Mouse (Mus musculus): ENCODE measurements around the gene Stard10. TPM values are rescaled to one million over a fixed set of nuclear protein-coding genes. Genes with fewer than 3 reads are reported as not detected.
A peak's percentile ranks its signal among the peaks of the same experiment; 100 is the strongest.

Gene Stard10
- polyA plus RNA-seq, 1 experiment from 2014 or later: 122 TPM

- 0 out of 2 replicates have a peak, but pooled peaks have one; percentile 4 for ATAC-seq (ENCODE audit: insufficient read depth)
- Histone ChIP-seq H3K4me3 (replicated peaks) (peak overlapping the region; percentile 63), H3K27me3 (no peaks in the 10 kb centered on the region), H3K36me3 (replicated peaks) (peaks cover 29% of the 10 kb centered on the region), H3K27ac (replicated peaks) (peak overlapping the region; percentile 59), H3K9ac (peak overlapping the region; percentile 59), H3K4me1 (replicated peaks) (peaks cover 74% of the 10 kb centered on the region), H3K9me3 (replicated peaks) (no peaks in the 10 kb centered on the region), H3K4me2 (peak overlapping the region; percentile 90)
- WGBS (ENCODE audit: insufficient replicate concordance): 2% methylated on average over 13 of the region's 13 CpGs
Observed at GRCm38 (mm10) chr7:101348312-101348711, 31.4 kb downstream of the Stard10 start.

DNA sequence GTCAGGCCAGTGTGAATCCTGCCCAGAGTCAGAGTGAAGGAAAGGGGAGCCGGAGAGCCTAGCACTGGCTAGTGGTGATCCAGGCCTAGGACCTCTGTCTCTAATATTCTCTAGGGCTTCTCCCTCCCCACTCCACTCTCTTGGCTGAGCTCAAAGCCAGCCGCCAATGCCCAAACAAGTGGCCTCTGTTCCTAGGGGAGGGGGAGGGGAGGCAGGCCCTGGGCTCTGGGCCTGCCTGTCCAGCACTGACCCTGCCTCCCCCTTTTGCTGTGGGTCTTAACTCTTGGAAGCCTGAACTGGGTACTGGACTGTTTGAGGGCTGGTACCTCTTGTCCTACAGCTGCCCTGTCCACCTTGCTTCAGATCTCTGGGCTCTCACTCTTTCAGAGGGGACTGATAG is 33.0 kb downstream of the Stard10 start:
- WGBS (ENCODE audit: insufficient replicate concordance): 70% methylated on average over 2 of the region's 2 CpGs
- Histone ChIP-seq H3K9me3 (replicated peaks) (no peaks in the 10 kb centered on the region), H3K4me2 (peak overlapping the region; percentile 90), H3K9ac (no peak overlapping the region), H3K27ac (replicated peaks) (no peak overlapping the region), H3K4me3 (replicated peaks) (no peak overlapping the region; the same call in 1 of the 2 replicates), H3K4me1 (replicated peaks) (peaks cover 78% of the 10 kb centered on the region), H3K27me3 (no peaks in the 10 kb centered on the region), H3K36me3 (replicated peaks) (peaks cover 14% of the 10 kb centered on the region)
- no peak for ATAC-seq (ENCODE audit: insufficient read depth)

DNA sequence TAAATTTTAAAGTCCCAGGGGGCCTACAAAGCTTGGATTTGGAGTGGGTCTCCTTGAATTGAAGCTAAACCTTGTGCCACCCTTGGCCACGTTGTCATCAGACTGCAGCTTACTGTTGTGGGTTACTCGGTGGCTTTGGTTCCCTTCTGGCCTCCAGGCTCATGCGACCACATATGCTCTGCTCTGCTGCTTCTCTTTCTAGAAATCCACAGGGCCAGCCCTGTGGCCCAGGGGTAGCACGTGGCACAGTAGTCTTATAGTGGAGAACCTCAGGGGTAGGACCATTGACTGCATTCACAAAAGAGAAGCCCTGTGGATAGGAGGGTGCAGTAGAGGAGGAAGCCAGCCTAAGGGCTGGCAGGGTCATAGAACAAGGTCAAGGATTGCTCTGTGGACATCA is 35.5 kb downstream of the Stard10 start:
- Histone ChIP-seq H3K4me2 (no peak overlapping the region), H3K4me3 (replicated peaks) (no peak overlapping the region), H3K9ac (no peak overlapping the region), H3K4me1 (replicated peaks) (peaks cover 75% of the 10 kb centered on the region), H3K9me3 (replicated peaks) (no peaks in the 10 kb centered on the region), H3K36me3 (replicated peaks) (no peaks in the 10 kb centered on the region), H3K27me3 (no peaks in the 10 kb centered on the region), H3K27ac (replicated peaks) (no peak overlapping the region; the same call in 1 of the 2 replicates)
- no peak for ATAC-seq (ENCODE audit: insufficient read depth)
- 33% methylated on average over 4 of the region's 4 CpGs for WGBS (ENCODE audit: insufficient replicate concordance)

DNA sequence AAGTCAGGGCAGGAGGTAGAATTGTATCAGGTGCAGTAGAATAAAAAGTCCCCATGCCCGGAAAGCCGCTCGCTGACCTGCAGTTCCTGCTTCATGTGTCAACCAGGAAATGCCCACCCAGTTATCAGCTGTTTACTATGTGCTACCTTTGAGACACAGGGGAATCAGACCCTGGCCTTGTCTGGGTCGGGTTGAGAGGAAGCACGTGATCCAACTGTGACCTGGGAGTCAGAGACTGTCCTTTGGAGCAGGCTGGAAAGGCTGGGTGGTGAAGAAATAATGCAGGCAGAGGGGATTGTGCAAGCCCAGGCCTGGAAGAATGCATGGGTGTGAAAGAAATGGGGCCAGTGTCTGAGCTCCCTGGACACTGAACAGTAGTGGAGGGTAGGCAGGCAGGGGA is 37.5 kb downstream of the Stard10 start:
- ATAC-seq (ENCODE audit: insufficient read depth): peak; percentile 76
- 39% methylated on average over 5 of the region's 5 CpGs for WGBS (ENCODE audit: insufficient replicate concordance)
- Histone ChIP-seq H3K27me3 (no peaks in the 10 kb centered on the region), H3K36me3 (replicated peaks) (no peaks in the 10 kb centered on the region), H3K4me2 (peak overlapping the region; percentile 23), H3K4me1 (replicated peaks) (peaks cover 61% of the 10 kb centered on the region), H3K4me3 (replicated peaks) (no peak overlapping the region), H3K9me3 (replicated peaks) (no peaks in the 10 kb centered on the region), H3K27ac (replicated peaks) (peak overlapping the region; percentile 82), H3K9ac (no peak overlapping the region)

GRCm38 (mm10) chr7:101355551-101356100 is 38.7 kb downstream of the Stard10 start:
- H3K4me1 ChIP-seq (replicated peaks): peaks cover 62% of the 10 kb centered on the region
- H3K36me3 ChIP-seq (replicated peaks): no peaks in the 10 kb centered on the region
- ATAC-seq (ENCODE audit: insufficient read depth): no peak
- no peak overlapping the region for H3K4me3 ChIP-seq (replicated peaks)
- H3K4me2 ChIP-seq: no peak overlapping the region
- H3K27ac ChIP-seq (replicated peaks): no peak overlapping the region
- H3K9ac ChIP-seq: no peak overlapping the region
- H3K9me3 ChIP-seq (replicated peaks): no peaks in the 10 kb centered on the region
- WGBS (ENCODE audit: insufficient replicate concordance): 70% methylated on average over 6 of the region's 6 CpGs
- H3K27me3 ChIP-seq: no peaks in the 10 kb centered on the region

- H3K27me3 ChIP-seq: no peaks in the 10 kb centered on the region
- no peak for ATAC-seq (ENCODE audit: insufficient read depth)
- no peak overlapping the region for H3K4me3 ChIP-seq (replicated peaks)
- 25% methylated on average over 3 of the region's 3 CpGs for WGBS (ENCODE audit: insufficient replicate concordance)
- no peaks in the 10 kb centered on the region for H3K36me3 ChIP-seq (replicated peaks)
- no peak overlapping the region for H3K9ac ChIP-seq
- no peak overlapping the region for H3K4me2 ChIP-seq
- H3K9me3 ChIP-seq (replicated peaks): no peaks in the 10 kb centered on the region
- peaks cover 66% of the 10 kb centered on the region for H3K4me1 ChIP-seq (replicated peaks)
- peak overlapping the region; percentile 29; the same call in 1 of the 2 replicates for H3K27ac ChIP-seq (replicated peaks)
Observed at GRCm38 (mm10) chr7:101356868-101357267, 40.0 kb downstream of the Stard10 start.

DNA sequence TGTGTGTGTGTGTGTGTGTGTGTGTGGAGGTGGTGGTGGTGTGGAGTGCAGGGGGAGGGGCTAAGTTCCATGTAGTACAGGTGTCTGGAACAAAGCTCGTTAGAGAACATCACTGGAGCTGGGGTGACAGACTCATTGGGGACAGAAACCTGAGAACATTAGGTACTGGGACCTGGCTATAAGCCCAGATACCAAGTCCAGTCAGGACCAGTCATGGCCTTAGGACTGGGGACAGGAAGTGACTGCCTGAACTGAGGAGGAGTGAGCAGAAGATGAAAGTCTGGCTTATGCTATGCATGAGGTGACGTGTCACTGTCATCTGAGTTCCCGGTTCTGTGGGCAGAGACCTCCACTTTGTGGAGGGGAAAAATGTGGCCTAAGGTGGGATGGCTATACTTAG is 43.5 kb downstream of the Stard10 start:
- no peak overlapping the region for H3K4me2 ChIP-seq
- H3K9me3 ChIP-seq (replicated peaks): no peaks in the 10 kb centered on the region
- no peak overlapping the region for H3K9ac ChIP-seq
- no peaks in the 10 kb centered on the region for H3K27me3 ChIP-seq
- H3K4me1 ChIP-seq (replicated peaks): peaks cover 55% of the 10 kb centered on the region
- H3K36me3 ChIP-seq (replicated peaks): no peaks in the 10 kb centered on the region
- H3K4me3 ChIP-seq (replicated peaks): no peak overlapping the region
- 37% methylated on average over 3 of the region's 3 CpGs for WGBS (ENCODE audit: insufficient replicate concordance)
- H3K27ac ChIP-seq (replicated peaks): no peak overlapping the region
- no peak for ATAC-seq (ENCODE audit: insufficient read depth)

- H3K4me2 ChIP-seq: peak overlapping the region; percentile 33
- peak overlapping the region; percentile 48 for H3K27ac ChIP-seq (replicated peaks)
Observed at GRCm38 (mm10) chr7:101361021-101361420, 44.1 kb downstream of the Stard10 start.

GRCm38 (mm10) chr7:101361767-101362166 is 44.9 kb downstream of the Stard10 start:
- H3K4me2 ChIP-seq: peak overlapping the region; percentile 33
- H3K4me1 ChIP-seq (replicated peaks): peaks cover 46% of the 10 kb centered on the region
- H3K36me3 ChIP-seq (replicated peaks): no peaks in the 10 kb centered on the region
- H3K9ac ChIP-seq: no peak overlapping the region
- peak overlapping the region; percentile 48 for H3K27ac ChIP-seq (replicated peaks)
- H3K4me3 ChIP-seq (replicated peaks): peak overlapping the region; percentile 18; the same call in 1 of the 2 replicates
- H3K27me3 ChIP-seq: no peaks in the 10 kb centered on the region
- no peaks in the 10 kb centered on the region for H3K9me3 ChIP-seq (replicated peaks)
- no peak for ATAC-seq (ENCODE audit: insufficient read depth)
- 45% methylated on average over 4 of the region's 4 CpGs for WGBS (ENCODE audit: insufficient replicate concordance)

More at GRCm38 (mm10) chr7:101361021-101361420, 44.1 kb downstream of the Stard10 start:
- WGBS (ENCODE audit: insufficient replicate concordance): 40% methylated on average over 4 of the region's 4 CpGs
- Histone ChIP-seq H3K4me1 (replicated peaks) (peaks cover 54% of the 10 kb centered on the region), H3K9ac (no peak overlapping the region), H3K9me3 (replicated peaks) (no peaks in the 10 kb centered on the region), H3K27me3 (no peaks in the 10 kb centered on the region), H3K4me3 (replicated peaks) (no peak overlapping the region), H3K36me3 (replicated peaks) (no peaks in the 10 kb centered on the region)
- ATAC-seq (ENCODE audit: insufficient read depth): no peak

DNA sequence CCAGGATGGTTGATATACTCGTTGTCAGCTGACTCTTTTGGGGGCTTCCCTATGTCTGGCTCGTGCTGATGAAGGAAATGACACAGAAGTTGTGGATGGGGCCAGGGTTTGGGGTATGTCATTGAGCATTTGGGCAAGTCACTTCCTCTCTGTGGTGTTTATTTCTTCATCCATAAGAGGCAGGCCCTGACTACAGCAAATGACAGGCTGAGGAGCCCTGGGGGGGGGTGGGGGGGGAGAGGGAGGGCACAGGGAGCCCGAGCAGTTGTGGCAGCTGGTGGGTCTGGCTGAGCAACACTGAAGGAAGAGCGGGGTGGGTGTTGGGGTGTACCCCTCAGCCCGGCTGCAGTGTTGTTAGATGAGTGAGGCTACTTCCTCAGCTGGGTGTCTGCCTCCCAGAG is 45.9 kb downstream of the Stard10 start:
- Histone ChIP-seq H3K4me3 (replicated peaks) (0 out of 2 replicates have a peak overlapping the region, but pooled peaks have one; percentile 18), H3K36me3 (replicated peaks) (no peaks in the 10 kb centered on the region), H3K4me1 (replicated peaks) (peaks cover 37% of the 10 kb centered on the region), H3K9me3 (replicated peaks) (no peaks in the 10 kb centered on the region), H3K27me3 (no peaks in the 10 kb centered on the region), H3K4me2 (peak overlapping the region; percentile 33; the same call in 1 of the 2 replicates), H3K9ac (no peak overlapping the region), H3K27ac (replicated peaks) (peak overlapping the region; percentile 55)
- peak; percentile 47 for ATAC-seq (ENCODE audit: insufficient read depth)
- 18% methylated on average over 5 of the region's 5 CpGs for WGBS (ENCODE audit: insufficient replicate concordance)

GRCm38 (mm10) chr7:101363914-101364313 is 47.0 kb downstream of the Stard10 start:
- peak overlapping the region; percentile 32; the same call in 1 of the 2 replicates for H3K4me2 ChIP-seq
- H3K9me3 ChIP-seq (replicated peaks): no peaks in the 10 kb centered on the region
- H3K27ac ChIP-seq (replicated peaks): no peak overlapping the region
- 53% methylated on average over 5 of the region's 5 CpGs for WGBS (ENCODE audit: insufficient replicate concordance)
- no peaks in the 10 kb centered on the region for H3K27me3 ChIP-seq
- H3K9ac ChIP-seq: no peak overlapping the region
- no peak for ATAC-seq (ENCODE audit: insufficient read depth)
- H3K4me3 ChIP-seq (replicated peaks): no peak overlapping the region
- H3K4me1 ChIP-seq (replicated peaks): peaks cover 45% of the 10 kb centered on the region
- H3K36me3 ChIP-seq (replicated peaks): no peaks in the 10 kb centered on the region

Data from liver, embryonic 15.5 days (tissue).